Mouse (Mus musculus) neutrophil, adult 65 days (primary cell): Measurements from ENCODE around the gene Nox1. TPM values are rescaled to one million over a fixed set of nuclear protein-coding genes. Genes with fewer than 3 reads are reported as not detected.

Experiments
- total RNA-seq: library from RNA; stranded (reverse); gene quantifications from 2 replicates; pipeline ENCODE4 v1.2.4, GENCODE M21; 2023

Nox1 gene
- total RNA-seq: not detected in 2 replicates

DNA sequence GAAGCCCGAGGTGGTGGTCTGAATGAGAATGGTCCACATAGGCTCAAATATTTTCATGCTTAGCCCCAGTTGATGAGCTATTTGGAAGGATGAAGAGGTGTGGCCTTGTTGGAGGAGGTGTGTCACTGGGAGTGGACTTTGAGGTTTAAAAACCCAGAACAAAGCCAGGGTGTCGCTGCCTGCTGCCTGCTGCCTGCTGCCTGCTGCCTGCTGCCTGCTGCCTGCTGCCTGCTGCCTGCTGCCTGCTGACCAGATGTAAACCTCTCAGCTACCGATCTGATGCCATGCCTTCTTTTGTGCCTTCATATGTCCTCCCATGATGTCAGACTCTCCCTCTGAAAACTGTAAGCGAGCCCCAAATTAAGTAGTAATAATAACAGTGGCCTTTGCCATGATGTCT, at the start of gene Nox1:
TSS of gene Nox1 (minus strand) at position 101 of the 400 bp plus-strand sequence.

DNA sequence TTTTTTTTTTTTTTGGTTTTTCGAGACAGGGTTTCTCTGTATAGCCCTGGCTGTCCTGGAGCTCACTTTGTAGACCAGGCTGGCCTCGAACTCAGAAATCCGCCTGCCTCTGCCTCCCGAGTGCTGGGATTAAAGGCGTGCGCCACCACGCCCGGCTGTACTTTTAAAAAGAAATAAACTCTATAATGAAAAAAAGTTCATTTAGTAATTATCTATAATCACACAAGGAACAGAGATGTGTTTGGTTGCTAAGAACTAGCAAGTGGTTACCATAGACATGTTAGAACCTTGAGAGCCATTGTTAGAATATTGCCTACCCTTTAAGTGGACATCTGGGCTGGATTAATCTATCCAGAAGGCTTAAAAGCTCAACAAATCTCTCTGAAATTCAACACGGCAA, 34.6 kb downstream of the Nox1 start, which contains the start of gene Arl13a:
TSS of gene Arl13a (plus strand) at position 301 of the 400 bp plus-strand sequence.

DNA sequence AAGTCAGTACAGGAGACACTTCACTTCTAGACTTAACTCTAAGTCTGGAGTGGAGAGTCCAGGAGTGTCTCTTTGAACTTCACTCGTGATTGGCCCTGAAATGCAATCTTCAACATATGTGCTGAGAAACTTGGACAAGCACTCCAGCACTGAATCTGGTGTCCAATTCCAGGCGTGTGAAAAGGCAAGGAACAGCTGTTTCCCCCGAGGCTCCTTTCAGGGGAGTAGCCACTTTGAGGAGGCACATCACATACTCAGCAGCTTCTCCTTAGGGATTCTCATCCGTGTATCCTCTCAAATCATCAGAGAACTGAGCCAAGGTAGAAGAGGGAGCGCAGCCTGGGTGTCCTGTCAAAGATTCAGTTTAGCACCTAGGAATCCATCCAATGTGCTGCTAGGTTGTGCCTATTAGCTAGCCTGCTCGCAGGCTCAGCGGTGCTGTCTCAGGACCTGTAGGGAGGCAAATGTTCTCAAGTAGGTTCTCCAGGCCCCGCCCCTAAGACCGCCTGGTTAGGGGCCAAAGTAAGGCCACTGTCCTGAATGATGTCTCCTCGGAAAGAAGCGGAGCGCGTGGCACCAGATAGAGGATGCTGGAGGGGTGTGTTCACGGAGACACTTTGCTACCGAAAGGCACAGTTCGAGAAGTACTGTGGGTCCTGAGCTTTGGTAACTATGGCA, 59.6 kb downstream of the Nox1 start, which contains the start of gene Xkrx:
TSS of gene Xkrx (minus strand) at position 34 of the 678 bp plus-strand sequence.

DNA sequence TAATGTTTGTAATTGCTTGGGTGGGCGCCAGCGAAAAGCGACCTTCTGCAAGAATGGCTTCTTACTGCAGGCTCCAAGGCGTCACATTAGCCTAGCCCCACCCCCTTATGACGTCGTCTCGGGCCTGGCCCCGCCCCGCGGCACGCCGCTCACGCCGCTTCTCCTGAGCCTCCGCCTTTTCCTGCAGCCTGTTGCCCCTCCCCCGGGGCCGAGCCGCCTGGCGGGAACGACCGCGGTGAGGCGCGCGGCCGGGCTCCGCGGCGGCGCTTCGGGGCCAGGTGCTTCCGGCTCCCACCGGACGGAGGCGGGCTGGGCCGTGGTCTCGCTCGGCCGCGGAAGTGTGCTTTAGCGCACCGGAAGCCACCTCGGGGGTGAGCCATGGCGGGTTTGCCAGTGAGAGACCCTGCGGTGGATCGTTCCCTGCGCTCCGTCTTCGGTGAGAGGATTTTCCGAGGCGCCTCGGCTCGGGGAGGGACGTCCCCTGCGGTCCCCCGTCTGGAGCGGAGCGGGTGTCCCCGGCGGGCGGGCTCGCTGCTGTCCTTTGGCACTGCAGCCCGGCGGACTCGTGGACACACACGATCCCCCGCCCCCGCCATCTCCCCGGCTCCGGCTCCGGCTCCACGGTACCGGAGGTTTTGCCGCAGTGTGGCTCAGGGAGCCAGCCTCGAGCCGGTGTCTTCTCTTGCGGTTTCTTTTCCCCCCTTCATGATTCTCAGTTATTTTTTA, 162.6 kb downstream of the Nox1 start, which contains the start of gene Cstf2:
TSS of gene Cstf2 (plus strand) at position 201 of the 726 bp plus-strand sequence.

Other genes with a start within 250 kb of the Nox1 start
- gene Sytl4, start 240.1 kb downstream of the Nox1 start, total RNA-seq: 0.18 and 0.28 TPM in 2 replicates
- 15.8 and 18.8 TPM in 2 replicates for gene Cstf2, start 162.8 kb downstream of the Nox1 start, total RNA-seq
- gene Xkrx, start 59.9 kb downstream of the Nox1 start, total RNA-seq: 0.32 and 0.47 TPM in 2 replicates
- not detected in 2 replicates for gene Arl13a, start 34.5 kb downstream of the Nox1 start, total RNA-seq
- gene Trmt2b, start 55.0 kb upstream of the Nox1 start, total RNA-seq: 12.1 and 13.7 TPM in 2 replicates
- gene Tmem35a, start 73.3 kb upstream of the Nox1 start, total RNA-seq: not detected in 2 replicates
- gene Cenpi, start 86.1 kb upstream of the Nox1 start, total RNA-seq: 11.2 and 12.3 TPM in 2 replicates
- 0.19 and 0.25 TPM in 2 replicates for gene Drp2, start 182.6 kb upstream of the Nox1 start, total RNA-seq